Mouse (Mus musculus): Measurements from ENCODE around the gene Dnaaf2.
"Not testable (repeated sequence)": the region's sequence is repeated elsewhere in the genome, so short reads cannot be mapped to it uniquely, and the experiment has no call there.

Gene Dnaaf2

DNA sequence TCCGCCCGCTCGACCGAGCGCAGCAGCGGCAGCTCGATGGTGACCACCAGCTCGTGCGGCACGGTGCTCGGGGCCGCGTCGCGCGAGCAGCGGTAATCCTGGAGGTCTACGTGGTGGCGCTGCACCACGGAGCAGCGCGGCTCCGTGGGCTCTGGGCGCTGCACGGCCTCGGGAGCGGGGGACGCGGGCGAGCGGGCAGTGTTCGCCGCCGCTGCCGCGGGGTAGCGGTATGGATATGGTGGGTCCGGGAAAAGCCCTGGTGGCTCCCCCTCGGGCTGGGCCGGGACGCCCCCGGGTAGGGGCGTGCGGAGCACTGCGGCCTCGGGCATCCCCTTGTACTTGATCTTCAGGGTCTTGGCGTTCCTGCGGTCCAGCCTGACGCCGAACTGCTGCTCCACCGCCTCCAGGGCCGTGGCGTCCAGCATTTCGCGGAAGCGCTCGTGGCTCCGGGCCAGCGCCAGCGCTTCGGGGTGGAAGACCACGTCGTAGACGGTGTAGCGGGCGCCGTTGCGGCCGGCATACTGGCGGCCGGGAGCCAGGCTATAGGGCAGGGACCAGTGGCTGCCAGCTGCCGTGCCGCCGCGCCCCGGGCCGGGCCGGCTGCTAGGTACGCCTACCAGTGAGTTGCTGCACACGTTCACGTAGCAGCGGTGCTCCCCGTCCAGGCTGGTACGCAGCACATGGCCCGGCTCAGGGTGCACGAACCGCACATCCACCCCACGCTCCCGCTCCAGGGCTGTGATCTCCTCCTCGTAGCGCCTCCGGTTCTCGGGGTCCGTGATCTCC, 658 bp downstream of the Dnaaf2 start:
- DNase-seq: peak; percentile 39 to 60

DNA sequence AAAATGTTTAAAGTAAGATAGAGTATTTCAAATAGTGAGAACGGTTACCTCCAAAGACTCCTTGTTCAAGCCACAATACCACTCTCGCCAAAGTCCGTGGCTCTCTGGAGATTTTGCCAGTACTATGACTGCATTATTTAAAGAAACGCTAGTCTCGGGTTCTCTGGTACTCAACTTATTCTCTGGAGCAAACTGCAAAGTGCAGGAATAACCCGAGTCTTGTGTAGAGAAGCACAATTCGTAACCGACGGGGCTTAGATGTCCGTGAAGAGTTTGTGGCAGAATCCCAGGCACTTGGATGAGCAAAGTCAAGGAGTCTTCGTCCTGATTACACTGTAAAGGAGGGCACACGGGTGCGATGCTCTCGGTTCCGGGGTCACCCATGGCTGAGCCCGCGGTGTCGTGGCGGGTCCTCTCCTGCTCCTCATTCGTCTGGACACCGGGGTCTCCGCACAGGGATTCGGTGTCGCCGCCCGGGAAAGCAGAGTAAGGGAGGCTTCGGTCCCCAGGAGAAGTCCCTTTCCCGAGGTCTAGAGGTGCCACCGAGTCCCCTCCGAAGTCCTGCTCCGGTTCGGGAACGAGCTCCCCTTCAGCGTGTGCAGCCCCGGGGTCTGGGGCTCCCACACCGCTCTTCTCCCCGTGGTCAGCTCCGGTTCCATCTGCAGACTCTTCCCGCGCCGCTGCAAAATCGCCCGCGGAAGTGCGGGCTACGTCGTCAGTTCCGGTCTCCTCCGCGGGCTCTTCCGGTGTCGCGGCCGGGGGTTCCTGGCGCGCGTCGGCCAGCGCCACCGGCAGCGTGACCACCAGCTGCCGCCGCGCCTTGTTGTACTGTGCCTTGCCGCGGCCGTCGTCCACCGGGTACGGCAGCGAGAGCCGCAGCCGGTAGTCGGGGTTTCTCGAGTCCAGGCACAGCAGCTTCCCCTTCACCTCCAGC, 1.5 kb downstream of the Dnaaf2 start, which contains the start of gene Gm49383:
TSS of gene Gm49383 (minus strand) at position 661 of the 934 bp plus-strand sequence.
- DNase-seq: peak in 1 of 2 experiments; percentile 51

DNA sequence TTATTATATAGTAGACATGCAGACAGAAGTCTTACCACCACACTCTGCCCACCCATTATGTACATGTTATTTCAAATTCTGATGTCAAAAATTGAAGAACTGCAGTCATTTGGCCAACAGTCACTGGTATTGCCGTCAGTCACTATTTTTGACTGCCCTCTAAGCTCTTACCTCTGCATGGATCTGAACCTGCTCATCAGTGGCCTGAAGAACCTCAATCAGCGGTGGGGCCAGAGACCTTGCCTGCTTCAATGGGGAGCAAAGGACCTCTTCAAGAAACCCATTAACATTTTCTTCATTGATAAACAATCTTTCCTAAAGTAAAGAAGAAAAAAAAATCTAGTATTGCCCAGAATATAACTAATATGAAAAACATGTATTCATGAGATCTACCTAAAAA, 5.6 kb downstream of the Dnaaf2 start:
- no peak for DNase-seq

- DNase-seq: no peak
Measured at GRCm38 (mm10) chr12:69191396-69191795, 6.8 kb downstream of the Dnaaf2 start.

DNA sequence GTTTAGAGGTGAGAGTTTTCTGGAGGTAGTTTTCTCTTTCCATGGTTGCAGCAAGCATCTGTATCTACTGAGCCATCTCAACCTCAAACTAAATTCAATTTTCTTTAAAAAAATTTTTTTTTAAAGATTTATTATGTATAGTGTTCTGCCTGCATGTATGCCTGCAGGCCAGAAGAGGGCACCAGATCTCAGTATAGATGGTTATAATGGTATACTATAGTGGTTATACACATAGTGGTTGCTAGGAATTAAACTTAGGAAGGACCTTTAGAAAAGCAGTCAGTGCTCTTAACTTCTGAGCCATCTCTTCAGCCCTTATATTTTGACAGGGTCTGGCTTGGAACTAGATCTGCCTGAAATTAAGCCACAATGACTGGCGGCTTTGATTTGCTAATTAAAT, 7.7 kb downstream of the Dnaaf2 start:
- DNase-seq: no peak

GRCm38 (mm10) chr12:69190074-69190473, 8.2 kb downstream of the Dnaaf2 start:
- no peak for DNase-seq

DNA sequence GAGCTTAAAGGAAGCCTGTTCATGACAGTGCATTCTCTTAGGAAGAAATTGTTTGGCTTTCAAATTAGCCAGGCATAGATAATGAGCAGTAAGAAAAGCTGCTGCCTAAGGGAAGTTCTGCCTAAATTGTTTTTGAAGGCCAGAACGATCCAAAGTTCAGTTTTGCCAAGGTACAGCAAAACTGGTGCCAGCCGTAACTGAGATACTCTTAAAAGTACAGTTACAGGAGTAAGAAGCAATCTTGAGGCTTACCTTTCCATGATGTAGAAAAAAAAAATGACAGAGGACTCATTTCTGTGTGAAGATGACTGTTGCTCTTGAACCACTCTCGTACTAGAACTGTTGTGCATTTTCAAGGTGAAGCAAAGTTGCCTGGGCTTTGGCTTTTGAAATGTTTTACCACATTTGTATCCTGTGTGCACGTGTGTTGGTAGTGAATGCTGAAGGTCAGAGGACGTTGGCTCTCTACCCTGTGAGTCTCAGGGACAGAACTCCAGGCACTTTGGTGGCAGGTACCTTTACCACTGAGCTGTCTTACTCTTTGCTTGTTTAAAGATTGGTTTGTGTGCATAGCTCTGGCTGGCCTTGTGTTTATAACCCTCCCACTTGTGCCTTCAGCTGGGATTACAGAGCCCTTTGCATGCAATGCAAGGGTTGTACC, 11.3 kb downstream of the Dnaaf2 start:
- no peak for DNase-seq

DNA sequence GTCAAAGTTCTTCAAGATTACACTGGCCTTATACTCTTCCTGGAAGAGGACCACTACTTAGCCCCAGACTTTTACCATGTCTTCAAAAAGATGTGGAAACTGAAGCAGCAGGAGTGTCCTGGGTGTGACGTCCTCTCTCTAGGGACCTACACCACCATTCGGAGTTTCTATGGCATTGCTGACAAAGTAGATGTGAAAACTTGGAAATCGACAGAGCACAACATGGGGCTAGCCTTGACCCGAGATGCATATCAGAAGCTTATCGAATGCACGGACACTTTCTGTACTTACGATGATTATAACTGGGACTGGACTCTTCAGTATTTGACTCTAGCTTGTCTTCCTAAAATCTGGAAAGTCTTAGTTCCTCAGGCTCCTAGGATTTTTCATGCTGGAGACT, 12.9 kb downstream of the Dnaaf2 start:
- DNase-seq: no peak

- peak; percentile 57 to 70 for DNase-seq
Measured at GRCm38 (mm10) chr12:69184342-69185295, 13.6 kb downstream of the Dnaaf2 start.

DNA sequence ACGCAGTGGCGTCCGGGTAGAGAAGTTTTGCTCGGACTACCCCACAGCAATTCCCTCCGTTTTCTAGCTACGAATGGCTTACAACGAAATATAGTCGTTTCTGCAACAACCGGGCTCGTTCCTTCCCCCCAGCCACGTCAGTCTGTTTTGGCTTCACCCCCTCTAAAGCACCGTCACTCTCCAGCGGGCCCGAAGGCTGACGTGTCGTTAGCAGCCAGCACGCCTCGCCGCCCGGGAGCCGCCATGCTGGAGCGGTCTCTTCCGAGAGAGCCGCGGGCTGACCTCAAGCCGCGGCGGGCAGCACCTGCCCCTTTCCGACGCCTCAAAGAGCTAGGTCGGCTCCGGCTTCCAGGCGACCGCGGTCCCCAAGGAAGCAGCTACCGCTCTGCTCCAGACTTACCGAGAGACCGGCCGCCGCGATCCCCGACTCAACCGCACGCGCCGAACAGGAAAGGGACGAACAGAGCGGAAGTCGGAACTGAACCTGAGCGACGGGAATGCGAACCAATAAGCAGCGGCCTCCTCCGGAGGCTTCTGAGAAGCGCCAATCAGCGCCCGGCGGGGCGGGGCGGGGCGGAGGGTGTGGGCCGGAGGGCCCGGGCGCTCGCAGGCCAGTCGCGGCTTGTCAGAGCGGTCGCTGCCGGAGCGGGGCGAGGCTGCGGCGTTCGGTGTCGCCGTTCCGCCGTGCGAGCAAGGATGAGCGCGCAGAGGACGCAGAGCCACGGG, 14.5 kb downstream of the Dnaaf2 start, which contains the start of the genes Rpl36al and Mgat2:
TSS of gene Rpl36al (minus strand) at position 501 of the 726 bp plus-strand sequence.
TSS of gene Mgat2 (plus strand) at position 575 of the 726 bp plus-strand sequence.
- peak; percentile 96 to 99 for DNase-seq

- no peak for DNase-seq
Measured at GRCm38 (mm10) chr12:69181800-69182199, 16.4 kb downstream of the Dnaaf2 start.

DNA sequence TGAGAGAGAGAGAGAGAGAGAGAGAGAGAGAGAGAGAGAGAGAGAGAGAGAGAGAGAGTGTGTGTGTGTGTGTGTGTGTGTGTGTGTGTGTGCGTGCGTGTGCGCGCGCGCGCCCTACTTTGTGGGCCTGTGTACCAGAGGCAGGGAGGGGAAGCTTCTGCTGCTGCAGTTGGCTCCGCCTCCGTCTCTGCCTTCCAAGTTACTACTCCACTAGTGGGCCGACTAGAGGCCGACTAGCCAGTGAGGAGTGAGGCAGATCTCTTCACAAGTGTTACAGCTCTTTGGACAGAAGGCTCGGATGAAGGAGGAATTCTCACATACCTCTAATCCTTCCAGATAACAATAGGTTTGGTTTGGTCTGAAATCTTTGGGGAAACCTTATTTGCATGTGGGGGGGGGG, 18.9 kb downstream of the Dnaaf2 start:
- no peak for DNase-seq

GRCm38 (mm10) chr12:69177526-69177925, 20.7 kb downstream of the Dnaaf2 start:
- no peak for DNase-seq

DNA sequence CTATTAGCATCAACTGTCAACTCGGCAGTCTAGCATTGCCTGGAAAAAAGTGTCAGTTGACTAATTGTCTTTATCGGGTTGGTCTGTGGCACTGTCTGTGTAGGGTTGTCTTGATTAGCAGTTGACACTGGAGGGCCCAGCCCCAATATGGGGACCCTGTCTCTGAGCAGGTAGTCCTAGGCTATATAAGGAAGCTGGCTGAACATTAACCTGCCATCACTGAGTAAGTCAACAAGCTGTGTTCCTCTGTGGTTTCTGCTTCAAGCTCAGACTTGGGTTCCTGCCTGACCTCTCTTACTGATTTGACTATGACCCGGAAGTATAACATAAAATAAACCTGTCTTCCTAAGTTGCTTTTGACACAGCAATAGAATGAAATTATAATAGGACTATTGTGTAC, 22.3 kb downstream of the Dnaaf2 start:
- no peak for DNase-seq

DNA sequence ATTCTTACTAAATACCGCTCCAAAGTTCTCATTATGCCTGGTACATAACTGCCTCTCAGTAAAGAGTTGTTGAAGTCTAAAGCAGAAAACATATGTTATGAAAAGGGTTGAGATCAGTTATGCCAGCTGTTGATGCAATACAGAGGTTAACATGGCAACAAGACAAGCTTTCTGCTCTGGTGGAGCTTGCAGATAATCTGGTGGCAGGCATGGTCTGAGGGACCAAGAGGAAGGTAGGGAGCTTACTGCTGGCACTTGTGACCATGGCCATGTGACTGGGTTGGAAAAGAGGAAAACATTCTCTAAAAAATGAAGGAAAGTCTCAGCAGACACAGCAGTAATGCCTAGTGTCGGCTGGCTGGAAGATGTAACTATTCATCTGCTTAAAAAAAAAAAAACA, 26.9 kb downstream of the Dnaaf2 start:
- DNase-seq: no peak

- DNase-seq: peak; percentile 69 to 86
Measured at GRCm38 (mm10) chr12:69168461-69169106, 29.6 kb downstream of the Dnaaf2 start, which contains the start of gene Lrr1. Gene Lrr1, plus strand, starts transcription at chr12:69168814.

DNA sequence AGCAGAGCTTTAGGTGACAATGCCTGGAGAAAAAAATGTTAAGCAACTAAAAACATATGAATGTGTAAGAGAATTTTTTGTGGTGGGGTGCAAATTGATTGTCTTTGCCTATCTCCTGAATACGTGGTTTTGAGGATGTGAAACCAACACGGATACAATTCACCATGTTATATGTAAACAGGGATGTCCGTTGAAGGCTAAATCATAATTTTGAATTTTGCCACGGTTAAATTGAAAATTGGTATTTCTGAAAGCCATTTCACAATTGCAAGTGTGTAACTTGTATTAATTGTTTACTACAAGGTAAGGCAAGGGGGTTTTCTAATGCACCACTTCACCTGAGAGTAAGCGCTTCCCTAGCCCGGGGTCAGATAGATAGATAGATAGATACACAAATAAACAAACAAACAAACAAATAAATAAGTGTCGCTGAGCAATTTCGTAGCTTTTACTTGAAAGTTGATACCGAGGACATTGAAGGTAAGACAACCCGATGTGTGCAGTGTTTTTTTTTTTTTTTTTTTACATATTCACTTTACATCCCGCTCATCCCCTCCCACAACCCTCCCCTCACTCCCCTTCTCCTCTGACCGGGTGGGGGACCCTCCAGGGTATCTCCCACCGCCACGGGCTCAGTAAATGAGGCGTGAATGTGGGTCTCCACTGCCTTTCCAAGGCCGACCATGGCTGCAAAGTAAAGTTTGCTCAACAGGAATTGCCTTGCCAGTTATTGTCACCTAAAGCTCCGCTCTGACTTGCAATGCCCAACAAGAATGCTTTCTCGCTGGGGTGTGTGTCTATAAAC, 30.4 kb downstream of the Dnaaf2 start:
- no peak for DNase-seq

GRCm38 (mm10) chr12:69166861-69167581, 31.2 kb downstream of the Dnaaf2 start:
- DNase-seq: not testable (repeated sequence)

DNA sequence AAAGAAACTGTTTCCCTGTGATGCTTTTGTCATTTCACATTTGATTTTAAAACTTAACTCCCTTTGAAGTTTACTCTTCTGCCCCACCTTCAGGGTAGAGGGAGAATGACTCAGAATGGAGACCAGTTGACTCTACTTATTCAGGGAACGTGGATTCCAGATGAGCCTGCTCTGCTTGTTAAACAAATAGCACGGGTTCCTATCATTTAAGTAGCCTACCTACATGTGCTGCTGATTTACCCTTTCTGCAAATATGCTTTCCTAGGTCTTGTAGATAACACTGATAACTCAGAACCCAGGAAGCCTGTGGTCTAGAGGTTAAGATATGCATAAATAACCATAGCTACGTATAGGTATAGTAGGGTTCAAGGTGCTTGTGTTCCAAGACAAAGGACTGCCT, 33.3 kb downstream of the Dnaaf2 start:
- no peak for DNase-seq

Measured in spleen, adult 18-20 months (tissue).